Mouse (Mus musculus) liver, embryonic 11.5 days (tissue): Measurements from ENCODE around the gene U2af2. TPM values are rescaled to one million over a fixed set of nuclear protein-coding genes. Genes with fewer than 3 reads are reported as not detected.

Experiments
- ATAC-seq: fragments of 200-750 bp; cut with Nextera tagmentation; replicated peaks from 2 replicates; pipeline ENCODE4 v1.8.0; 2017; ENCODE audit warnings: moderate number of reproducible peaks, mild to moderate bottlenecking, moderate TSS enrichment, moderate library complexity; ENCODE audit not compliant: low FRiP score
- DNase-seq: peaks from one replicate; pipeline ENCODE4 v3.0.0-alpha.2; 2017; ENCODE audit warnings: low spot score
- H3K27ac ChIP-seq: fragments of 300-500 bp; sonication (generic); 2 replicates; pipeline ENCODE4 v1.5.1; 2014; ENCODE audit warnings: mild to moderate bottlenecking, low read depth, low read length, control low read depth
- H3K27me3 ChIP-seq: fragments of 300-500 bp; sonication (generic); replicated peaks from 2 replicates; pipeline ENCODE4 v1.6.1; 2014; ENCODE audit warnings: low read length, mixed read lengths; ENCODE audit not compliant: control insufficient read depth, insufficient read depth
- H3K36me3 ChIP-seq: fragments of 300-500 bp; sonication (generic); 2 replicates; pipeline ENCODE4 v1.6.1; 2014; ENCODE audit warnings: mild to moderate bottlenecking, low read length, moderate library complexity, mixed read lengths; ENCODE audit not compliant: control insufficient read depth, insufficient read depth
- H3K4me1 ChIP-seq: fragments of 300-500 bp; sonication (generic); replicated peaks from 2 replicates; pipeline ENCODE4 v1.6.1; 2014; ENCODE audit warnings: low read length, mixed read lengths; ENCODE audit not compliant: control insufficient read depth, insufficient read depth
- H3K4me2 ChIP-seq: fragments of 300-500 bp; sonication (generic); 2 replicates; pipeline ENCODE4 v1.6.1; 2014; ENCODE audit warnings: mild to moderate bottlenecking, control low read depth, moderate library complexity
- H3K4me3 ChIP-seq: fragments of 300-500 bp; sonication (generic); 2 replicates; pipeline ENCODE4 v1.5.1; 2014; ENCODE audit warnings: low read depth, low read length, control low read depth
- H3K9ac ChIP-seq: fragments of 300-500 bp; sonication (generic); 2 replicates; pipeline ENCODE4 v1.6.1; 2014; ENCODE audit warnings: low read depth, low read length, control low read depth
- H3K9me3 ChIP-seq: fragments of 300-500 bp; sonication (generic); 2 replicates; pipeline ENCODE4 v1.6.1; 2016; ENCODE audit warnings: low read length, inconsistent platforms, mixed read lengths; ENCODE audit not compliant: control insufficient read depth
- WGBS: fragments of 180-500 bp; shearing (Covaris S2); extraction: QIAGEN DNeasy Blood & Tissue Kit; methylation state at CpG from one replicate; pipeline ENCODE4 v1.1.7; 2014; 5-methylcytosine and 5-hydroxymethylcytosine counted together
- polyA plus RNA-seq: library from polyadenylated mRNA; unstranded; fragments of >200 nt; fragmentation: Nextera tagmentation; extraction: Ambion mirVana; gene quantifications from 2 replicates; pipeline ENCODE4 v1.2.1, GENCODE M21; 2014

Gene U2af2
- polyA plus RNA-seq, 1 experiment from 2014 or later: 169 TPM

GRCm38 (mm10) chr7:5031496-5031895, 30.4 kb upstream of the U2af2 start:
- Histone ChIP-seq H3K4me3 (no peak overlapping the region), H3K36me3 (peaks cover 72% of the 10 kb centered on the region), H3K4me2 (no peak overlapping the region), H3K27ac (no peak overlapping the region), H3K27me3 (no peaks in the 10 kb centered on the region), H3K9me3 (peaks cover 32% of the 10 kb centered on the region), H3K9ac (no peak overlapping the region), H3K4me1 (no peaks in the 10 kb centered on the region)
- DNase-seq: no peak
- WGBS: 84% methylated on average over 46 of the region's 46 CpGs
- no peak for ATAC-seq

DNA sequence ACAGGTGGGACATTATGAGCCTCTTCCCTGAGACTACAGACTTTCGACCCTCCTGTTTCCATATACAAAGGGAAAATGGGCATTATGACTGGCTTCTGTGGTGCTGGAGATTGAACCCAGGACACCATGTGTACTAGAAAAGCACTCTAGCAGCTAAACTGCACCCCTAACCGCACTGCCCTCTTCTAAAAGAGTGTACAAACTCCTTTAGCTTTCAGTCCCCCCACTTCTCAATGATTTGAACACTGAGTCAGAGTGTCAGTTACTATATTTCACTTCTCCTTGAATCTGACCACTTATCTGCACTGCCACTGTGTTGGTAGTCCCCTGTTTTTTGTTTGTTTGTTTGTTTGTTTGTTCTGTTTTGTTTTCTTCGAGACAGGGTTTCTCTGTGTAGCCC, 28.1 kb upstream of the U2af2 start, which contains the start of gene 4632433K11Rik:
Gene 4632433K11Rik, plus strand, starts transcription at position 301 of the 400 bp plus-strand sequence.
- Histone ChIP-seq H3K9me3 (peaks cover 31% of the 10 kb centered on the region), H3K27ac (no peak within 1 kb of the TSS), H3K4me3 (no peak within 1 kb of the TSS), H3K4me2 (no peak within 1 kb of the TSS), H3K9ac (no peak within 1 kb of the TSS), H3K27me3 (no peaks in the 10 kb centered on the region), H3K36me3 (peaks cover 60% of the 10 kb centered on the region), H3K4me1 (peaks cover 6% of the 10 kb centered on the region)
- DNase-seq (no peak), ATAC-seq (no peak)
- WGBS: 83% methylated on average over 3 of the region's 3 CpGs

- Histone ChIP-seq H3K27ac (no peak overlapping the region), H3K4me3 (no peak overlapping the region), H3K27me3 (no peaks in the 10 kb centered on the region), H3K4me2 (no peak overlapping the region), H3K9ac (no peak overlapping the region), H3K4me1 (peaks cover 6% of the 10 kb centered on the region), H3K36me3 (peaks cover 42% of the 10 kb centered on the region), H3K9me3 (peaks cover 14% of the 10 kb centered on the region)
- ATAC-seq: no peak
- WGBS: 95% methylated on average over 17 of the region's 17 CpGs
- no peak for DNase-seq
Observed at GRCm38 (mm10) chr7:5035628-5036027, 26.3 kb upstream of the U2af2 start.

DNA sequence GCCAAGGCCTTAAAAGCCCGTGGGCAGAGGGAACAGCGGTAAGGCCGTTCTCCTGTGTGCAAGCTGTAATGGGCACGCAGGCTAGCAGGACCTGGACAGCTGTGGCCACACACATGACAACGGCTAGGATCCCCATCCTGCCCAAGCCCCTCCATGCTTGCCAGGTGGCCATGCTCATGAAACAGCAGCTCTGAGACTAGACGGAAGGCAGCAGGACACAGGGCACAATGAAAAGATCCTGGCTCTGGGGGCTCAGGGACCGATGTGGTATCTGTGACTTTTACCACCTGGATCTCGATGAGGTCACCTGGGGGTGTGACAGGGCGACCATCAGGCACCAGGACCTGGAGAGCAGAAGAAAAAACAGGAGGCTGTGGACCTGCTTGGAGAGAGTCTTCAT, 25.8 kb upstream of the U2af2 start:
- H3K36me3 ChIP-seq: peaks cover 37% of the 10 kb centered on the region
- ATAC-seq: no peak
- H3K27me3 ChIP-seq: no peaks in the 10 kb centered on the region

DNA sequence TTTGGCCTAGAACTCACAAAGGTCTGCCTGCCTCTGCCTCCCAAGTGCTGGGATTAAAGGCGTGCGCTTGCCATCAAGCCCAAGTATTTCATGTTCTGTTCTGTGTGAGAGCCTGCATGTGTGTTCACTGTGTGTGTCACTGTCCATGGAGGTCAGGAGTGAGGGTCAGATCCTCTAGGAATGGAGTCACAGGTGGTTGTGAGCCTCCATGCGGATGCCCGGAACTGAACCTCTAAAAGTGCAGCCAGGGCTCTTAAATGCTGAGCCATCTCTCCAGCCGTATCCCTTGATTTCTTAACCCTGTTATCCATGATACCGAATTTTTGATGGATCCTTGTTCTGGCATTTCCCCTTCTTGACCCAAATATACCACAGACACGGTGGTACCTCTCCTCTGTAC, 24.9 kb upstream of the U2af2 start:
- DNase-seq (no peak), ATAC-seq (no peak)
- Histone ChIP-seq H3K4me1 (peaks cover 6% of the 10 kb centered on the region), H3K4me2 (no peak overlapping the region), H3K27me3 (no peaks in the 10 kb centered on the region), H3K9ac (no peak overlapping the region), H3K4me3 (no peak overlapping the region), H3K9me3 (no peaks in the 10 kb centered on the region; the same call in 1 of the 2 replicates), H3K36me3 (peaks cover 28% of the 10 kb centered on the region), H3K27ac (no peak overlapping the region)
- 90% methylated on average over 7 of the region's 7 CpGs for WGBS

More for the DNA sequence above, 25.8 kb upstream of the U2af2 start:
- H3K9ac ChIP-seq: no peak overlapping the region
- WGBS: 92% methylated on average over 9 of the region's 9 CpGs
- DNase-seq: no peak
- no peak overlapping the region for H3K4me2 ChIP-seq
- peaks cover 6% of the 10 kb centered on the region for H3K4me1 ChIP-seq
- no peak overlapping the region for H3K27ac ChIP-seq
- H3K9me3 ChIP-seq: peaks cover 9% of the 10 kb centered on the region
- no peak overlapping the region for H3K4me3 ChIP-seq

GRCm38 (mm10) chr7:5037467-5037866, 24.5 kb upstream of the U2af2 start:
- no peaks in the 10 kb centered on the region for H3K9me3 ChIP-seq
- H3K9ac ChIP-seq: no peak overlapping the region
- peak overlapping the region; percentile 75 for H3K4me3 ChIP-seq
- DNase-seq (no peak), ATAC-seq (no peak)
- H3K4me2 ChIP-seq: peak overlapping the region; percentile 66
- no peaks in the 10 kb centered on the region for H3K27me3 ChIP-seq
- peak overlapping the region; percentile 94; the same call in 1 of the 2 replicates for H3K27ac ChIP-seq
- H3K4me1 ChIP-seq: peaks cover 6% of the 10 kb centered on the region
- WGBS: 80% methylated on average over 8 of the region's 8 CpGs
- H3K36me3 ChIP-seq: peaks cover 24% of the 10 kb centered on the region

GRCm38 (mm10) chr7:5038109-5038732, 23.7 kb upstream of the U2af2 start, which contains the start of gene Zfp784:
Gene Zfp784 (minus strand): TSS chr7:5038446.
- peak; percentile 98 for ATAC-seq

DNA sequence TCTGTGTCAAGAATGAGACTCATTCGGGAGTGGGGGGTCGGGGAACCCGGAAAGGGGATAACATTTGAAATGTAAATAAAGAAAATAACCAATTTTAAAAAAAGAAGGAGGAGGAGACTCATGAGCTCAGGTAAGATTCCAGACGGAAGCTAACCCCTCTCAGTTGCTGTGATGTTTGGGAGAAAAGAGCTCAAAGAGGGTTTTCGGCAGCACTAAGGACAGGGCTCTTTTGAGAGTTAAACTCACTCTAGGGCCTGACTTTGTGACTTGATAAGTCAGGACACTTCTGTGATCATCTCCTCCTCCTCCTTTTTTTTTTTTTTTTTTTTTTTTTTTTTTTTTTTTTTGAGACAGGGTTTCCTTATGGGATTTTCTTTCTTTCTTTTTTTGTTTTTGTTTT, 23.0 kb upstream of the U2af2 start:
- Histone ChIP-seq H3K9ac (peak overlapping the region; percentile 84), H3K4me2 (peak overlapping the region; percentile 66), H3K36me3 (peaks cover 10% of the 10 kb centered on the region; the same call in 1 of the 2 replicates), H3K4me1 (peaks cover 6% of the 10 kb centered on the region), H3K27me3 (no peaks in the 10 kb centered on the region), H3K27ac (peak overlapping the region; percentile 48; the same call in 1 of the 2 replicates), H3K4me3 (peak overlapping the region; percentile 75), H3K9me3 (no peaks in the 10 kb centered on the region)
- DNase-seq: no peak
- no peak for ATAC-seq
- WGBS: 30% methylated on average over 5 of the region's 5 CpGs

More at GRCm38 (mm10) chr7:5038109-5038732, 23.7 kb upstream of the U2af2 start, which contains the start of gene Zfp784:
- DNase-seq: peak; percentile 96
- under 1% methylated on average over 48 of the region's 48 CpGs for WGBS
- Histone ChIP-seq H3K9me3 (no peaks in the 10 kb centered on the region), H3K4me2 (peak within 1 kb of the TSS; percentile 66), H3K36me3 (peaks cover 17% of the 10 kb centered on the region; the same call in 1 of the 2 replicates), H3K27me3 (no peaks in the 10 kb centered on the region), H3K27ac (peak within 1 kb of the TSS; percentile 94), H3K9ac (peak within 1 kb of the TSS; percentile 84), H3K4me1 (peaks cover 6% of the 10 kb centered on the region), H3K4me3 (peak within 1 kb of the TSS; percentile 75)

GRCm38 (mm10) chr7:5044981-5045380, 17.0 kb upstream of the U2af2 start:
- no peak overlapping the region for H3K4me3 ChIP-seq
- H3K27ac ChIP-seq: no peak overlapping the region
- H3K27me3 ChIP-seq: no peaks in the 10 kb centered on the region
- H3K4me2 ChIP-seq: no peak overlapping the region
- 49% methylated on average over 2 of the region's 2 CpGs for WGBS
- DNase-seq (no peak), ATAC-seq (no peak)
- no peaks in the 10 kb centered on the region for H3K4me1 ChIP-seq
- no peak overlapping the region for H3K9ac ChIP-seq
- no peaks in the 10 kb centered on the region for H3K9me3 ChIP-seq
- H3K36me3 ChIP-seq: no peaks in the 10 kb centered on the region
